Mouse (Mus musculus) gastrocnemius, postnatal 14 days (tissue): ENCODE data around the gene Stxbp1. TPM values are rescaled to one million over a fixed set of nuclear protein-coding genes. Genes with fewer than 3 reads are reported as not detected.

Experiments used
- DNase-seq: peaks from one replicate; pipeline ENCODE4 v3.0.0; 2021; ENCODE audit warnings: mixed read lengths
- intact Hi-C: fragments of 180-260 bp; cut with DNase I; formaldehyde crosslinking; loops from one replicate; pipeline ENCODE4 v1.15.1; 2025; ENCODE audit warnings: low total_unique reads
- total RNA-seq, 2 experiments: library from RNA; stranded (reverse); gene quantifications; 2 replicates each; pipeline ENCODE4 v1.2.3; 2021

Stxbp1 gene
- total RNA-seq, 2 experiments from 2014 or later, result 7.2 to 10.6 TPM

GRCm38 (mm10) chr2:32739311-32739710 lies 107.7 kb downstream of the Stxbp1 start:
- intact Hi-C loops, result no loop called here
- no peak for DNase-seq

Other genes starting within 250 kb of the Stxbp1 start
- gene St6galnac6, start 247.5 kb downstream of the Stxbp1 start, total RNA-seq, result 10 to 100 TPM; 42.7 to 51.0 TPM
- 1,000 to 10,000 TPM; 1,800 to 1,917 TPM for gene Ak1, start 225.5 kb downstream of the Stxbp1 start, total RNA-seq
- 10 to 100 TPM; 46.8 to 49.3 TPM for gene Eng, start 200.7 kb downstream of the Stxbp1 start, total RNA-seq
- 10 to 100 TPM in 1 of 2 experiments, 1 to 10 TPM in 1; 6.7 to 11.1 TPM for gene Fpgs, start 143.1 kb downstream of the Stxbp1 start, total RNA-seq
- gene Cdk9, start 134.2 kb downstream of the Stxbp1 start, total RNA-seq, result 10 to 100 TPM; 21.3 to 23.9 TPM
- 10 to 100 TPM; 10.2 to 16.1 TPM for gene Sh2d3c, start 126.2 kb downstream of the Stxbp1 start, total RNA-seq
- not detected for gene 6330409D20Rik, start 106.2 kb downstream of the Stxbp1 start, total RNA-seq
- 1 to 10 TPM; 7.5 to 8.2 TPM for gene Tor2a, start 90.0 kb downstream of the Stxbp1 start, total RNA-seq
- not detected for gene Ttc16, start 71.6 kb downstream of the Stxbp1 start, total RNA-seq
- gene Ptrh1, start 71.5 kb downstream of the Stxbp1 start, total RNA-seq, result 1 to 10 TPM; 2.4 to 3.0 TPM
- under 1 TPM in 1 of 2 experiments, not detected in 1; 0.35 TPM for gene Cfap157, start 62.8 kb downstream of the Stxbp1 start, total RNA-seq
- 10 to 100 TPM; 12.1 to 15.8 TPM for gene Fam129b, start 28.9 kb upstream of the Stxbp1 start, total RNA-seq
- gene Rpl12, start 114.3 kb upstream of the Stxbp1 start, total RNA-seq, result 100 to 1,000 TPM; 105 to 143 TPM
- 10 to 100 TPM; 12.0 to 12.2 TPM for gene Lrsam1, start 114.4 kb upstream of the Stxbp1 start, total RNA-seq
- 10 to 100 TPM in 1 of 2 experiments, 1 to 10 TPM in 1; 8.5 to 10.5 TPM for gene Slc2a8, start 134.8 kb upstream of the Stxbp1 start, total RNA-seq